22 mouse cellular contexts compared by ENCODE assay signal in the genomic region with DNA sequence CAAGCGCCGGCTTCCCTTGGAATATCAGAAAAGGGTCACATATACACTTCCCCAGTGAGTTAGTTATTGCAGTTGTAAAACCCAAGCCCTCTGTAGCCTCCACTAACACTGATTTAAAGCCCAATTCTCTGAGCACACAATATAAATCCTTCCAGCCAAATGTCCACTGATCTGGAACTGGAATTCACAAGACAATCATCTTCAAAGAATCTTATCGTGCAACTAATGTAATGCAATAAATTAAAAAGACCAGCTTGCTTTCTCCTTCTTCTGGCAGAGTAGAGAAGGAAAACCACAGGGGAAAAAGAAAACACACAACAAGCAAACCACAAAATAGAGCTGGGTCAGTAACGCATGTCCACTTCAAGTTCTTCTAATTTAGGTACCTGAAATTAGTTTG.
"Had no signal": no experiment of that assay in that cellular context is flagged by ENCODE, and none has a peak within 500 bp of the region (broad histone marks: within the 10 kb centered on the region; RNA-seq: fewer than 3 reads in every experiment).

No protein-coding gene starts in this region.

- H3K4me2 ChIP-seq: intestine, embryonic 15.5 days; limb, embryonic 15.5 days; liver, embryonic 11.5 days; lung, embryonic 14.5 days; midbrain, embryonic 13.5 days; neural tube, embryonic 15.5 days had no signal

- H3K27ac ChIP-seq: intestine, embryonic 15.5 days; layer of hippocampus, adult 2 months; limb, embryonic 15.5 days; liver, embryonic 14.5 days; macrophage; midbrain, embryonic 10.5 days; midbrain, embryonic 13.5 days; neural tube, embryonic 15.5 days; stomach, postnatal 0 days had no signal

- H3K4me3 ChIP-seq: intestine, embryonic 15.5 days; layer of hippocampus, adult 2 months; limb, embryonic 15.5 days; midbrain, embryonic 10.5 days; midbrain, embryonic 13.5 days; myocyte; neural tube, embryonic 15.5 days had no signal

- H3K4me1 ChIP-seq: intestine, embryonic 15.5 days; limb, embryonic 15.5 days had no signal

- DNase-seq: kidney, adult 18-20 months; kidney, postnatal 14 days; layer of hippocampus, adult 9-11 months; liver, postnatal 0 days; lung, embryonic 14.5 days; right cerebral cortex, adult 18-20 months; right cerebral cortex, postnatal 14 days; right cerebral cortex, postnatal 4 days; thymus, postnatal 36 days had no signal

- H3K36me3 ChIP-seq: intestine, embryonic 15.5 days; limb, embryonic 15.5 days; midbrain, embryonic 10.5 days; midbrain, embryonic 13.5 days; neural tube, embryonic 15.5 days had no signal

- H3K27me3 ChIP-seq: intestine, embryonic 15.5 days; limb, embryonic 15.5 days; midbrain, embryonic 13.5 days; neural tube, embryonic 15.5 days had no signal

- ATAC-seq: intestine, embryonic 15.5 days; liver, postnatal 0 days; lung, postnatal 0 days; midbrain, embryonic 13.5 days; midbrain, embryonic 16.5 days had no signal

- H3K9me3 ChIP-seq: intestine, embryonic 15.5 days; limb, embryonic 15.5 days; midbrain, embryonic 10.5 days; midbrain, embryonic 13.5 days; neural tube, embryonic 15.5 days had no signal

- H3K9ac ChIP-seq: intestine, embryonic 15.5 days; limb, embryonic 15.5 days; liver, embryonic 14.5 days; liver, postnatal 0 days; lung, embryonic 14.5 days; midbrain, embryonic 13.5 days; neural tube, embryonic 15.5 days had no signal
